Mouse (Mus musculus) T-helper 1 cell (primary cell): Measurements from ENCODE around the gene Ap1b1.

ENCODE experiments used
- in situ Hi-C: fragments of 300-600 bp; cut with MboI, MseI; formaldehyde crosslinking; loops from one replicate; pipeline ENCODE4 v1.15.1; 2025; ENCODE audit warnings: high pct_unique_total_duplicates

The Ap1b1 gene

DNA sequence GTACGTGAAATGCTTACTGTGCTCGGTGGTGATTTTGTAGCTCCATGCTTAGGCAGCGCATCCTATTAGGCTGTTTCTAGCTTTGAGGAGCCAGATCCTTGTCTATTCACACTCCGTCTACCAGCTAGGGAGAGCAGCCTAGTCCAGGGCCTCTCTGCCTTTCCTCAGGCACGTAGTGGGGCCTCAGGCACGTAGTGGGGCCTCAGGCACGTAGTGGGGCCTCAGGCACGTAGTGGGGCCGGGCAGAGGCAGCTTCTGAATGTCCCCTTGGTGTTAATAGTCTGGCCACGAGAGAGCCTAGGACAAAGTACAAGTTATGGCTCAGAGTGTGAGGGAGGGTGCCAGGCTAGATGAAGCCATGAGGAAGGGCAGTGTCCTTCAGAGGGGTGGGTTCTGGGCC, 46.1 kb downstream of the Ap1b1 start:
- in situ Hi-C loops: no loop called here

DNA sequence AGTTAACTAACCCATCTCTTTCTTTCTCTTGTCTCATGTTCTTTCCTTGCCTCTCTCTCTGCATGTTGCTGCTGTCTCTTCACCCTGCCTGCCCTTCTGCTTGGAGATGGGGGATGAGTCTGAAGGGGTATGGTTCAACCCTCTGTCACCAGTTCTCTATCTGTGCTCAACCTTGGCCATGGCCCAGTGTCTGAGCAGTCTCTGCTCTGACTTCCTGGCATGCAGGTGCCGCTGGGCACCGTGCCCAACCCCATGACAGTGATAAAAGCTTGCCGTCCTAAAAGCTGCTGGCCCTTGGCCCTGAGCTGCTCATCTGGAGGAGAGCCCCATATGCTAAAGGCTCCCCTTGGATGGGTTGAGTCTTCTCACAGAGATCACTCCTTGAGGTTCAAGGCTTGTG, 46.5 kb downstream of the Ap1b1 start:
- in situ Hi-C loops: no loop called here

DNA sequence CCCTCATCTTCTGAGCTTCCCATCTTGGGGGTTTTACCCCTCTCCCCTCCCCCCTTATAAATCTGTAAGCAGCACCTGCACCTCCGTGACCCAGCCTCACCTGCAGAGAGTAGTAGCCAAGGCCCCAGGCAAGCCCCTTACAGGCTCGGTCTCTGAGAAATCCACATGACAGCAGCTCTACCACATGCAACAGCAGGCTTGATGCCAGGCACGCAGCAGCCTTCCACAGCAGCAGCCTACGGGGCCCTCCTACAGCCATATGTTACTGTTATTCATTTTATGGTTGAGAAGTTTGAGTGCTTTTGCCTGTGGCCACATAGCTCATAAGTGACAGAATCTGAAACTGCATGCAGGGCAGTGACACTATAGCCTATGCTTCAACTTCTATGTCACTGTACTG, 48.8 kb downstream of the Ap1b1 start:
- in situ Hi-C loops: no loop called here

DNA sequence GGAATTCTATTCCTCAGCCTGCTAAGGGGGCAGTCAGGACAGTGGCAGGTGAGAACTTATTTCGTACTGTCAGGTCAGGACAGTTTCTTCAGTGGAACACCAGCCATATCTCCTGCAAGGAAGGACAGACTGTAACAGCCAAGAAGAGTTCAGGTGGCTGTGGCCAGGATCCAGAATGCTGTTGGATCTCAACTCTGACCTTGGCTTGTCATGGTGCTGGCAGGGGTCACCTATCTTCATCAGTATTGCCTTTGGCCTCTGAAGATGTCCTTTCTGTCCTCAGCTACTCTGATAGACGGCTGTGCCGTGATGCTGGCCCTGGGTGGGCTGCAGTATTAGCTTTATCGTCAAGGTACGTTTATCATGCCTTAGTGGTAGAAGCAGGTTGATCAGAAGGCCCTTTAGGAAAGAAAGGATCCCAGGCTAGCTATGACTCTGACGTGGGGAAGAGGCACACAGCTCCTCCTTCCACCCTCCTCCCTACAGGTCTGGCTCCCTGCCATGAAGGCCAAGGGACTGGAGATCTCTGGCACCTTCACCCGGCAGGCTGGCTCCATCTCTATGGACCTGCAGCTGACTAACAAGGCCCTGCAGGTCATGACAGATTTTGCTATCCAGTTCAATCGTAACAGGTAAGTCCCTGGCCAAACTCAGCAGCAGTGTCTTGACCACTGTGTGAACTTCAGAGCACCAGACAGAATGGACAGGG, 50.7 kb downstream of the Ap1b1 start:
- in situ Hi-C loops: no loop called here

DNA sequence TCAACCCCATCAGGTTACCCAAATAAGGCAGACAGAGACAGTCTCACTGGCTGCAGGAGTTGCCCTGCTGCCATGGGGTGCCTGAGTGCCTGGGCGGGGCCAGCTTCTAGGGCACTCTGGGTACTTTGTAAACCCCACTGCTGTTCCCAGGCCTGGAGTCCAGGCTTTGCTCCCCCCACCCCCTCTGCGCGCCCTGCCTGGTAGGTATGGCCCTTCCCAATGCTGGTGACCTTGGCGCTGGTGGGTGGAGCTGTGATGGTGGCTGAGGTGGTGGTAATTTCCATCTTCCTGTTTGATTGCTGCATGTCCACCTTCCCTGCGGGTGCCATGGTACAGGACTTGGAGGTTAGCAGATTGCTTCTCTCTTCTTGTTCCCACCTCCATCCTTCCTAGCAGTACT, 54.0 kb downstream of the Ap1b1 start:
- in situ Hi-C loops: no loop called here

DNA sequence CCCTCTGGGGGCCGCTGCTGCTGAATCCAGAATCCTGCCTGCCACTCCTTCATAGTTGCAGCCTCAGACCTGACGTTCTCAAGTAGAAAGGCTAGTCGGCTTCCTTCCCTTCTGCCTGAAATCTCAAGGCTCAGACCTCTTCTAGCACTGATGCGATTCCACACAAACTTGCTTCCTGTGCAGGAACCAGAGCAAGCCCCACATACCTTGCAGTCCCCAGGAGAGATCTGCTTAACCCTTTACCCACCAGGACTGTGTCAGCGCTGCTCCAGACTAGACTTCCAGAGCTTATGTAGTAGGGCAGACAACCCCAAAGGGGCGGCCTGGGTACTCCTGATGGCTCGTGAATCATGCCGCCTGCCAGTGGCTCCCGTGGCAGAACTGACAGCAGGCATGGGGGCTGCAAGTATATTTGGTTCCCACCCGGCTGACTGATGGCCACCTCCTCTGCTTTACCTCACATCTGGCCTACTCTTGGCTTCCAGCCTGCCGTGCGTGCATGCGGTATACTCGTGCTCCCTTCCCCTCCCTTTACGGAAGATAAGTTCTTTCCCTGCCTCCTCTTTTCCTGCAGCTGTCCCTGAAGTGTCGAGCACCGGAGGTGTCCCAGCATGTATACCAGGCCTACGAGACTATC, 54.6 kb downstream of the Ap1b1 start:
- in situ Hi-C loops: no loop called here

DNA sequence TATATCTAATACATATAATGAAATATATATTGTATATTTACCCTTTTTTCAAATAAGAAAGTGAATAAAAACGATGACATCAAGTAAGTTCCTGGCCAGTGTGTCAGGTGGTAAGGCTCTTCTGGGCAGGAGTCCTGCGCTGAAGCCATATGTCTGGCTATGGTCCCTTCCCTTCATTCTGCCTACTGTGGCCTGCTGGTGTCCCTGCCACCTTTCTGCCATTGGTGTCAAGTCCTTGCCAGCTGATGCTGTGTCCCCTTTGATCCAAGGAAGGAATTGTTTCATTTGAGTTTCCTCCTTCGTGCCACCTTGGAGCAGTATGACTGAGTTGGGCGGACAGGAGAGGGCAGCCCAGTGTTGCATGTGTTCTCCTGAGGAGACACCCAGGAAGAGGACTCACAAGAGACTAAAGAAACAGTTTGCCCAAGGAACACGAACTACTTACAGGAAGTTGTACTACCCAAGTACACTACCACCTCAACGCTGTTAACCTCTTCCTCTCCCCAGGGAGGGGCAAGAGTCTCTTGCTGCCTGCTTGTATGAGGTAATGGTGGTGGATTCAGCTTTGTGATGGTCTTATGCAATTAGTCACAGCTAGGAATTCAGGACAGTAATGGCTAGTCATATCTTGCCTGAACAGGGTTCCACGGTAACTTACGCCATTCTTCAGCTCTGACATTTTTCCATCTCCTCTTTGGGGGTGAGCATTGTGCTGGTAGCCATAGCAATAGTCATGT, 56.2 kb downstream of the Ap1b1 start:
- in situ Hi-C loops: no loop called here

DNA sequence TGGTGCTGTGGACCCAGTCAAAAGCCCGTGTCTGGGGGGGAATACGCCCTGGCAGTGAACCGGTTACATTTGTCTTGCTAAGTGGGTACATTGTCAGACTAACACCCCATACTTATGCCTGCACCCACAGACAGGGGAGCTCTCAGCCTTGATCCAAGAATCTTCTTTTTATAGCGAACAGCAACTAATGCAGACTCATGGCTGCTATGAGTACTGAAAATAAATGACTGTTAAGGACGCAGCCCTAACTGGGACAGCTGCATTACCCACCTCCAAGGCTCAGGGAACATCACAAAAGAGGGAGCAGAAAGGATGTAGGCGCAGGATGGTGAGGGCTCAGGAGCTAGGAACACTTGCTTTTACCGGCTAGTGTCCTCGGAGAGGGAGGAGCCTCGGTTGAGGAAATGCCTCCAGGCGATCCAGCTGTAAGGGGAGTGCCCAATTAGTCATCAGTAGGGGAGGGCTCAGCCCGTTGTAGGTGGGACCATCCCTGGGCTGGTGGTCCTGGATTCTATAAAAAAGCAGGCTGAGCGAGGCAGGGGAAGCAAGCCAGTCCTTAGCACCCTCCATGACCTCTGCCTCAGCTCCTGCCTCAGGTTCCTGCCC, 59.8 kb downstream of the Ap1b1 start:
- in situ Hi-C loops: no loop called here

DNA sequence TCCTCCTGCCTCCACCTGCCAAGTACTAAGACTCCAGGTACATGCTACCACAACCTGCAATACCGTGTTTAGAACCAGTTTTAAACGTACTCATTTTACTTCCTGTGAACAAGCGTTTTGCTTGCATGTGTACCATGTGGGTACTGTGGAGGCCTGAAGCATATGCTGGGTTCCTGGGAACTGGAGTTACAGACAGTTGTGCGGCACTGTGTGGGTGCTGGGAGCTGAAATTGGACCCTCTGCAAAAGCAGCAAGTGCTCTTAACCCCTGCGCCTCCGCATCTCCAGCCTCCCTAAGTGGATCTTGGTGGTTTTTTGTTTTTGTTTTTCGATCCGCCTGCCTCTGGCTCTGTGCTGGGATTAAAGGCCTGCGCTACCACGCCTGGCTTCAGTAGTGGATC, 65.0 kb downstream of the Ap1b1 start:
- in situ Hi-C loops: no loop called here

DNA sequence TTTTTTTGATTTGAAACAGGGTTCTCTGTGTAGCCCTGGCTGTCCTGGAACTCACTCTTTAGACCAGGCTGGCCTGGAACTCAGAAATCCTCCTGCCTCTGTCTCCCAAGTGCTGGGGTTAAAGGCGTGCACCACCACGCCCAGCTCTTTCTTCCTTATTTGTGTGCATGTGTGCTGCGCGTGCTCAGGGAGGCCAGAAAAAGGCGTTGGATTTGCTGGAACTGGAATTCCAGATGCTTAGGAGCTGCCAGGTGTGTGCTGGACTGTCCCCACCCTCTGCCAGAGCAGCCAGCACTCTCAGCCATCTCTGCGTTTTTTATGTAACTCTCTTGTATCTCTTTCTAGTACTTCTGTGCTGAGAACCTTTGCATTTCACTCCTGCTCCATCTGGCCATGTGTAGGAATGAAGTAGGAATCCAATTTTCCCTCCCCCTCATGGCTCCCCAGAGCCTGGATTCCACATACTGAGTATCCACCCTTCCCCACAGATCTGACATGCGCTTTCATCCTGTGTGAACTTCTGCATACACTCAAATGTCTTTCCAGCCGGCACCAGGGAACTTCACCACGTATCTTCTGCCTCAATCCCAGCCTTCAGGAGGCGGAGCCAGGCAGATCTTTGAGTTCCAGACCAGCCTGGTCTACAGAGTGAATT, 65.7 kb downstream of the Ap1b1 start:
- in situ Hi-C loops: no loop called here

DNA sequence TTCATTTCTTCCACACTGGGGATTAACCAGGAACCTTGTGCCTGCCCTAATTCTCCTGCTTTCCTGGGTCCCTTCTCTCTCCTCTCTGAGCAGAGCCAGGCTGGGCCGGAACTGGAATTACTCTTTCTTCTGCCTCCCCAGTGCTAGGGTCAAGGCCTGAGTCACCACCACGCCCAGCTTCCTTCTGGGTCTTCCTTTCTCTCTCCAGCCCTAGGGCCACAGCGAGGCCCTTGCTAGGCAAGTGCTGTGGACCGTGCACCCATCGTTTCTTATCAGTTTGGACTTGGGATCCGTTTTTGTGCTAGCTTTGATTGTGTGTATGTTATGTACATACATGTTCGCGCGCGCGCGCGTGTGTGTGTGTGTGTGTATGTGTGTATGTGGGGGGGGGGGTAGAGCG, 67.5 kb downstream of the Ap1b1 start:
- in situ Hi-C loops: no loop called here

DNA sequence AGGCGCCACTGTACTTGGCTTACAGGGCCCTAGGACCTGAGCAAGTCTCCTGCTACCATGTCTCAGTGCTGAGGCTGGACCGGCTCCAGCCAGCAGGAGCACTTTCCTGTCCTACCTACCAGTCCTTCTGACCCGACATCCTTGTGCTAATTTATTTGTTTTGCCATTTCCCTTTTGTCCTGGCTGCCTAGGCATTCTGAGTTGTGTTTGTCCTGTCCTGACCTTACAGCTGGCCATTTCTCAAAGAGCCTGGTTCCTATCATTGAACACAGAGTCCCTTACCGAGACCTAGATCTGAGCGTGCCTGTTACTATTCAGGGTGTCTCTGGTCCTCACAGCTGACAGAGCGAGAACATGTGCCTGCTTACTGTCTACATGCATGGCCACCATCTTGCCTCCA, 68.2 kb downstream of the Ap1b1 start:
- in situ Hi-C loops: no loop called here

DNA sequence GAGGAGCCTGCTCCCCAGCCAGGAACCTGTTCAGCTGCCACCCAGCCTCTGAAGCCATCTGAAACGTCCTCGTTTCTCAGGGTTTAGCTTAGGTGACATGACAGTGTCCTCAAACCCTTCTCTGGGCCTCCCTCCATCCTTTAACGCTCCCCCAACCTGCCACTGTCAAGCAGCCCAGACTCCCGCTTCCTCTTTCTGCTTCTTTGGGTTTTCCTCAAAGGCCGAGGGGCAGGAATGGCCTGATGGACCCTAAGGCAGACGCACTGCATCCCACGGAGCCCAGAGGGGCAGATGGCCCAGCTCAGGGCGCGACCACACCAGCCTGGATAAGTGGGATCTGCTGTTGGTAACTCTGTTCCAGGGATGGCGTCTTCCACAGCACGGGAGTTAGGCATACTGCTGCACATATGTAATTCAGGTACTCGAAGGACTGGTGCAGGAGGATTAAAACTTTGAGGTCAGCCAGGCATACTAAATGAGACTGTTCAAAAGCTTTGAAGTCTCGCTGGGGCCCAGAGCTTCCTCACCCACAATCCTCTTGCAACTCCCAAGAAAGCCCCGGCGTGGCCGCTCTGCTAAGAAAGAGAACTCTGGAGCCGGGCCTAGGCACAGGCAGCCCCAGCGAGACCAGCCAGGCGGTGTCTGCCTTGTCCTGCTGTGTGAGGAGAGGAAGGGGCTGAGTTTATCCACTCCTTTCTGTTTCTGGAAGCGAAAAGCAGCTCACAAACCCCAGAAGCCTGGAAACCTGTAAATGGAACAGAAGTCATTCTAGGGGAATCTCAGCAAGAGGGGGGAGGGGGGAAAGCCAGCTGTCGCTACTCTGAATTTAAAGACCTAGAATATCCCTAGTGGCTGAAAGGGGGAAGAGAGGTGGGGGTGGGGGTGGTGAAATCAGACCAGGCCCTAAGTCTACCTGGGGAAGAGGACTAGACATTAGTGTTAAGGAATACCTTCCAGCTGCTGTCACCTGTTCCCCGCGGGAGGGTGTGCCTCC, 69.6 kb downstream of the Ap1b1 start:
- in situ Hi-C loops: no loop called here

DNA sequence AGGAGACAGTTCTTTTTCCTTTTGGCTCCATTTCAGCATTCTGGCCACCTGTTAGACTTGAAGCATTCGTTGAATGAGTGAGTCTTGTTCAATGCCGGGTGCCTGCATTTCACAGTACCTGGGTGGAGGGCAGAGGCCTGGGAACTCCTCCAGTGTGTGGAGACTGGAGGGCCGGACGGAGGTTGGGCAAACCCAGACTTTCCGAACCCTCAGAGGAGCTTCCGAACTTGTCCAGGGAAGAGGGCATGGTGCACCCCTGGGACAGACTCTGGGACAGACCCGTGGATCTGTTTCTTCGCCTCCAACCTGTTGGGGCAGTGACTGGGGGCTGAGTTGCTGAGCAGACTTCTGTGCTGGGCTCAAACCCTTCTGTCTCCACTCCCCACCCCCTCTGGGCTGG, 70.4 kb downstream of the Ap1b1 start:
- in situ Hi-C loops: no loop called here

DNA sequence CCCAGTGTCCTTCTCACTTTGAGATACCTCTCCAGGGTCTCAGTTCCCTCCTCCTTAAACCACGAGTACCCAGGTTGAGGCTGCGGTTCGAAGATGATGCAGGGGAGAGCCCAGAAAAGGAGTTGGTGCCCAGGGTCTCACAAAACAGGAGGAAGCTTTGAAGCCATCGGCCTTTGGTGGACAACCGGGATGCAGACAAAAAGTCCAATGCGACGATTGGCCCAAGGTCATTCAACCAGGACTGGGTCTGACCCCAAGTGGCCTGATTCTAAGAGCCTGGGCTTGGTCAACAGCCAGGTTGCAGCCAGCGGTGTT, 70.9 kb downstream of the Ap1b1 start:
- in situ Hi-C loops: no loop called here

DNA sequence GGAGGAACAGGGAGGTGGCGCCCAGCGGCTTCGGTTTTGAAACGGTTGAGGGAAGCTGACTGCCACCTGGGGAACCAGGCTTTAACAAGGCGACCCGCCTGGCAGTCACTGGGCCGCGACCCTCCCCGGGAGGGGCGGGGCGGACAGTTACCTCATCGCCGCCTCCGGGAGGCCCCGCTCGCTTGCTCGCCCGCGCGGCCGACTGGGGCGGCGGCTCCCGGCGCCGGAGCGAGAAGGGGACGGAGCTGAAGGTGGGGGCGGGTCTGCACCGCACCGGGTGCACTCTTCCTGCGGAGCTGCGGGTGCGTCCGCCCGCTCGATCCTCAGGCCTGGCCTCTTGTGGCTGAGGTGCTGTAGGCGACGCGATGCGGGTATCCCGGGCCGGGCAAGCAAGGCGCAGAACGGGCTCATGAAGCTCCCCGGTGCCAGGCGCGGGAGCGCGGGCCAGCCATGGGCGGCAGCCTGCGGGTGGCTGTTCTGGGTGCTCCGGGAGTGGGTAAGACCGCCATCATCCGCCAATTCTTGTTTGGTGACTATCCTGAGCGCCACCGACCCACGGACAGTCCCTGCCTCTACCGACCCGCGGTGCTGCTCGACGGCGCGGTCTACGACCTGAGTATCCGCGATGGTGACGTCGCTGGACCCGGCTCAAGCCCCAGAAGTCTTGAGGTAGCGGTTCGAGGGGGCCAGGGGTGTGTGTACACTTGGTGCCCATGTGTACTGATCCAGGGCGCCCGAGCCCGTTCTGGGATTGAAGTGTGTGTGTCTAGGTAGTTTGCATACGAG, 71.4 kb downstream of the Ap1b1 start, which contains the start of gene Rasl10a:
TSS of gene Rasl10a (plus strand) at position 273 of the 786 bp plus-strand sequence.
- in situ Hi-C loops: no loop called here

DNA sequence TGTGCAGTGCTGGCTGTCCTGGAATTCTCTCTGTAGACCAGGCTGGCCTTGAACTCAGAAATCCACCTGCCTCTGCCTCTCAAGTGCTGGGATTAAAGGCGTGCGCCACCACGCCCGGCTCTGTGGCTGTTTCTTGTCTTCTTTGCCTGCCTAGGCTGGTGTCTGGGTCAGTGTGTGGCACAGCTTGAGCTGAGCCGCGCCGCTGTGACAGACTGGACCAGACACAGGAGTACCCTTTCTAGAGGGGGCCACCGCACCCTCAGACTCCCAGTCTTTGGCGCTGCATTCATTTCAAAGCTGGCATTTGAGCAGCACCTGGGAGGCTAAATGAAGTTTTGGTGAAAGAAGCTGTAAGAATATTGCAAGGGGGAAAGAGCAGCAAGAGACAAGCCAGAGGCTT, 72.2 kb downstream of the Ap1b1 start:
- in situ Hi-C loops: no loop called here

DNA sequence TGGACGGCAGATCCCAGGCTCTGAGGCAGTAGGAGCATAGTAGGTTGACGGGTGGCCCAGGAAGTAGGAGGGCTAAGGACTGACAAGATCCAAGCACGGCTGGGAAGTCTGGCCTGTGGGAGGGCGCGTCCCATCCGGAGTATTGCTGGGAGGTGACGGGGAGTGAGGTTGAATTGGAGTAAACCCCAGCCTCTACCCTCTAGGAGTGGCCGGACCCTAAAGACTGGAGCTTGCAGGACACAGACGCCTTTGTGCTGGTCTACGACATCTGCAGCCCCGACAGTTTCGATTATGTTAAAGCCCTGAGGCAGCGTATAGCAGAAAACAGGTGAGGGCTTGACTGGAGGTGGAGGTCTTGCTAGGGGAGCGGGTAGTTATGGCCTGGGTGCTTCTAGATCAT, 72.6 kb downstream of the Ap1b1 start:
- in situ Hi-C loops: no loop called here

DNA sequence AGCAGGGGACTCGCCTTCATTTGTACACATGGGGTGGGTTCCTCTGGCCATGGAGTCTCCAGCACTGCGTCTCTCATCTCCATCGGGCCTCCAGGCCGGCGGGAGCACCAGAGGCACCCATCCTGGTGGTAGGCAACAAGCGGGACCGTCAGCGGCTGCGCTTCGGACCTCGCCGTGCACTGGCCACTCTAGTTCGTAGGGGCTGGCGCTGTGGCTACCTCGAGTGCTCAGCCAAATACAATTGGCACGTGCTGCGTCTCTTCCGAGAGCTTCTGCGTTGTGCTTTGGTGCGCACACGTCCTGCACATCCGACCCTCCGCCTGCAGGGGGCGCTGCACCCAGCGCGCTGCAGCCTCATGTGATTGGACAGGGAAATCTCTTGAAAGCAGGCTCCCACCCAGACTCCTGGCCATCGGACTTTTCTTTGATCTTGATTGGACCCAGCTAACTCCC, 73.1 kb downstream of the Ap1b1 start:
- in situ Hi-C loops: loop anchor here (10.0 kb wide), 1 partner anchor 1815 kb away; no protein-coding TSS in a partner anchor
